Mouse (Mus musculus) myocyte (in vitro differentiated cells): ENCODE measurements around the gene Ppp1r21.

Source experiments
- CEBPB ChIP-seq: IDR thresholded peaks from 2 replicates; pipeline ENCODE4 v1.6.1; 2011; ENCODE audit warnings: mild to moderate bottlenecking, moderate library complexity; ENCODE audit not compliant: poor library complexity, insufficient read depth, severe bottlenecking
- MAX ChIP-seq: IDR thresholded peaks from one replicate; pipeline ENCODE4 v1.6.1; 2011; ENCODE audit warnings: low read depth, mild to moderate bottlenecking, control low read depth
- MYOD1 ChIP-seq, 3 experiments: IDR thresholded peaks; one replicate each; pipeline ENCODE4 v1.6.1; 2011; ENCODE audit warnings: control low read depth in 2 of 3, low read depth in 2 of 3, mild to moderate bottlenecking in 2 of 3, moderate library complexity in 1 of 3; ENCODE audit not compliant: insufficient read length in 2 of 3, control insufficient read depth in 1 of 3
- MYOG ChIP-seq, 3 experiments: IDR thresholded peaks; one replicate each; pipeline ENCODE4 v1.6.1; 2011; ENCODE audit warnings: control low read depth in 2 of 3, low read depth in 2 of 3, mild to moderate bottlenecking in 2 of 3; ENCODE audit not compliant: insufficient read length in 2 of 3, control insufficient read depth in 1 of 3, insufficient read depth in 1 of 3
- POLR2A ChIP-seq: IDR thresholded peaks from one replicate; pipeline ENCODE4 v1.6.1; 2011; ENCODE audit warnings: low read depth, mild to moderate bottlenecking, control low read depth, moderate library complexity; ENCODE audit not compliant: insufficient read length
- POLR2AphosphoS2 ChIP-seq: IDR thresholded peaks from one replicate; pipeline ENCODE4 v1.6.1; 2011; ENCODE audit warnings: low read depth, control low read depth; ENCODE audit not compliant: insufficient read length
- USF1 ChIP-seq: IDR thresholded peaks from one replicate; pipeline ENCODE4 v1.6.1; 2011; ENCODE audit warnings: low read depth, mild to moderate bottlenecking, control low read depth, moderate library complexity

GRCm38 (mm10) chr17:88629931-88630553 is 100.1 kb downstream of the Ppp1r21 start:
- no peak for TF ChIP-seq MYOD1 (IDR thresholded peaks at IDR 0.05; ENCODE audit: control insufficient read depth in 1 of 3, insufficient read length in 2 of 3, low read depth in 2 of 3)
- TF ChIP-seq POLR2A = no peak
- TF ChIP-seq CEBPB = no peak
- TF ChIP-seq POLR2AphosphoS2 = no peak
- peak in 1 of 3 experiments; percentile 14 for TF ChIP-seq MYOG (IDR thresholded peaks at IDR 0.05; ENCODE audit: control insufficient read depth in 1 of 3, insufficient read depth in 1 of 3, insufficient read length in 2 of 3, low read depth in 2 of 3)
- TF ChIP-seq USF1 = no peak
- TF ChIP-seq MAX = no peak
